Mouse (Mus musculus): ENCODE data around the gene Dennd5a. TPM values are rescaled to one million over a fixed set of nuclear protein-coding genes. Genes with fewer than 3 reads are reported as not detected.

Gene Dennd5a
- total RNA-seq (2012; rRNA removed): 33.1 and 40.5 TPM in 2 replicates
- 10 to 100 TPM; 64.4 to 78.8 TPM for polyA plus RNA-seq (2012; ENCODE audit: insufficient read depth in 1 of 2, insufficient read length in 2 of 2, low read depth in 1 of 2, low replicate concordance in 2 of 2, missing spikeins in 1 of 2)

- Histone ChIP-seq H3K9ac (ENCODE audit: control insufficient read depth, low read depth, low read length, poor library complexity, severe bottlenecking) (peak within 1 kb of the TSS; percentile 85), H3K4me3 (ENCODE audit: control insufficient read depth in 1 of 2, insufficient read depth in 1 of 2, low read depth in 2 of 2, low read length in 2 of 2) (peak within 1 kb of the TSS; percentile 76 to 77), H3K79me2 (ENCODE audit: control insufficient read depth, insufficient read depth, low read length, poor library complexity) (peaks cover 37% of the 10 kb centered on the region), H3K36me3 (ENCODE audit: control insufficient read depth in 1 of 2, insufficient read depth in 2 of 2, low read length in 2 of 2) (peaks cover 0 to 26% of the 10 kb centered on the region in 2 experiments; a peak in 2 of 4 replicates), H3K9me3 (replicated peaks; ENCODE audit: insufficient read depth, low read length) (no peaks in the 10 kb centered on the region), H3K27ac (ENCODE audit: control insufficient read depth, low read depth, low read length) (peak within 1 kb of the TSS; percentile 94), H3K27me3 (ENCODE audit: control insufficient read depth in 1 of 2, insufficient read depth in 2 of 2, low read length in 2 of 2) (no peaks in the 10 kb centered on the region), H3K4me1 (ENCODE audit: control insufficient read depth in 1 of 2, insufficient read depth in 2 of 2, low read length in 2 of 2) (peaks cover 9 to 18% of the 10 kb centered on the region in 2 experiments)
- peak; percentile 94 for DNase-seq (ENCODE audit: low read depth, low spot score)
- TF ChIP-seq KAT2A (conservative IDR thresholded peaks at IDR 0.05; ENCODE audit: low read depth, low read length) (no peak), MYB (IDR thresholded peaks at IDR 0.05; ENCODE audit: low read depth, low read length) (no peak), MAX (IDR thresholded peaks at IDR 0.05; ENCODE audit: low read length) (no peak), CHD1 (IDR thresholded peaks at IDR 0.05; ENCODE audit: low read depth, low read length) (peak; percentile 87; the same call in 1 of the 2 replicates), RAD21 (IDR thresholded peaks at IDR 0.05; ENCODE audit: low read depth, low read length) (no peak), CHD2 (IDR thresholded peaks at IDR 0.05; ENCODE audit: low read length) (no peak), NRF1 (IDR thresholded peaks at IDR 0.05; ENCODE audit: insufficient read depth, low read depth, low read length, poor library complexity, severe bottlenecking) (peak; percentile 75), E2F4 (IDR thresholded peaks at IDR 0.05; ENCODE audit: borderline replicate concordance, low read depth, low read length) (no peak), USF2 (IDR thresholded peaks at IDR 0.05; ENCODE audit: borderline replicate concordance in 1 of 2, insufficient read depth in 1 of 2, low read depth in 1 of 2, low read length in 2 of 2) (no peak), GABPA (IDR thresholded peaks at IDR 0.05; ENCODE audit: low read depth, low read length) (no peak), ZMIZ1 (IDR thresholded peaks at IDR 0.05; ENCODE audit: low read depth, low read length) (peak; percentile 74), SIN3A (IDR thresholded peaks at IDR 0.05; ENCODE audit: low read length) (no peak; the same call in 1 of the 2 replicates), MAZ (IDR thresholded peaks at IDR 0.05; ENCODE audit: low read depth, low read length) (peak; percentile 54; the same call in 1 of the 2 replicates), POLR2AphosphoS2 (IDR thresholded peaks at IDR 0.05; ENCODE audit: low read length) (peak; percentile 41; the same call in 1 of the 2 replicates), TAL1 (IDR thresholded peaks at IDR 0.05; ENCODE audit: low read length) (no peak), TCF12 (IDR thresholded peaks at IDR 0.05; ENCODE audit: low read depth, low read length) (no peak), HCFC1 (IDR thresholded peaks at IDR 0.05; ENCODE audit: low read depth, low read length) (peak; percentile 63), ZKSCAN1 (IDR thresholded peaks at IDR 0.05; ENCODE audit: low read depth, low read length) (no peak), JUND (IDR thresholded peaks at IDR 0.05; ENCODE audit: low read depth, low read length) (no peak), POLR2A (IDR thresholded peaks at IDR 0.05; ENCODE audit: control insufficient read depth in 1 of 2, insufficient read depth in 1 of 2, low read depth in 1 of 2, low read length in 2 of 2, poor library complexity in 1 of 2) (peak; percentile 64), MAFK (IDR thresholded peaks at IDR 0.05; ENCODE audit: borderline replicate concordance, low read depth, low read length) (no peak), MEF2A (IDR thresholded peaks at IDR 0.05; ENCODE audit: extremely low read depth, insufficient replicate concordance, low read depth, low read length, poor library complexity, severe bottlenecking) (no peak), USF1 (IDR thresholded peaks at IDR 0.05; ENCODE audit: low read depth, low read length) (no peak), MXI1 (IDR thresholded peaks at IDR 0.05; ENCODE audit: low read depth, low read length) (peak; percentile 24; the same call in 1 of the 2 replicates), ELF1 (IDR thresholded peaks at IDR 0.05; ENCODE audit: low read depth, low read length) (peak; percentile 59), CTCF (IDR thresholded peaks at IDR 0.05 in 2 of 3, conservative IDR thresholded peaks at IDR 0.05 in 1 of 3; ENCODE audit: control insufficient read depth in 1 of 3, insufficient read depth in 1 of 3, low read depth in 2 of 3, low read length in 3 of 3, poor library complexity in 1 of 3, severe bottlenecking in 1 of 3) (no peak), MYC (IDR thresholded peaks at IDR 0.05; ENCODE audit: low read depth, low read length) (0 out of 2 replicates have a peak, but pooled peaks have one; percentile 46), SMC3 (IDR thresholded peaks at IDR 0.05; ENCODE audit: low read depth, low read length) (no peak), GATA1 (IDR thresholded peaks at IDR 0.05; ENCODE audit: low read depth, low read length) (no peak), ZNF384 (IDR thresholded peaks at IDR 0.05; ENCODE audit: low read depth, low read length) (no peak), NELFE (IDR thresholded peaks at IDR 0.05; ENCODE audit: low read depth, low read length) (peak; percentile 51), RCOR1 (IDR thresholded peaks at IDR 0.05; ENCODE audit: low read depth, low read length) (no peak; the same call in 1 of the 2 replicates), TBP (IDR thresholded peaks at IDR 0.05; ENCODE audit: low read depth, low read length) (peak; percentile 75; the same call in 1 of the 2 replicates), ZC3H11A (IDR thresholded peaks at IDR 0.05; ENCODE audit: low read depth, low read length) (peak; percentile 8; the same call in 1 of the 2 replicates), POLR2AphosphoS5 (IDR thresholded peaks at IDR 0.05; ENCODE audit: borderline replicate concordance, low read depth, low read length) (no peak)
Observed at GRCm38 (mm10) chr7:109959716-109960612, at the start of gene Dennd5a. Gene Dennd5a, minus strand, starts transcription at chr7:109960470.
